Mouse (Mus musculus): ENCODE measurements around the gene Lrrc15. TPM values are rescaled to one million over a fixed set of nuclear protein-coding genes. Genes with fewer than 3 reads are reported as not detected.
A peak's percentile ranks its signal among the peaks of the same experiment; 100 is the strongest.

The Lrrc15 gene
- polyA plus RNA-seq, 1 experiment from 2014 or later = 1.1 TPM

- Histone ChIP-seq H3K4me2 (replicated peaks) (no peak overlapping the region), H3K4me1 (peaks cover 36% of the 10 kb centered on the region)
- WGBS = 44% methylated on average over 12 of the region's 12 CpGs
Measured at GRCm38 (mm10) chr16:30234636-30235546, 48.2 kb downstream of the Lrrc15 start.

GRCm38 (mm10) chr16:30234077-30234476 lies 49.0 kb downstream of the Lrrc15 start:
- no peak overlapping the region for H3K27ac ChIP-seq
- H3K4me3 ChIP-seq = no peak overlapping the region
- H3K9me3 ChIP-seq = no peaks in the 10 kb centered on the region
- no peak for ATAC-seq (ENCODE audit: insufficient number of reproducible peaks, insufficient read depth, low FRiP score, low TSS enrichment)
- H3K36me3 ChIP-seq = no peaks in the 10 kb centered on the region
- H3K27me3 ChIP-seq = no peaks in the 10 kb centered on the region
- 32% methylated on average over 8 of the region's 8 CpGs for WGBS
- no peak overlapping the region for H3K4me2 ChIP-seq (replicated peaks)
- no peak overlapping the region for H3K9ac ChIP-seq
- peaks cover 36% of the 10 kb centered on the region for H3K4me1 ChIP-seq

More at GRCm38 (mm10) chr16:30234636-30235546, 48.2 kb downstream of the Lrrc15 start:
- Histone ChIP-seq H3K9ac (no peak overlapping the region), H3K36me3 (no peaks in the 10 kb centered on the region), H3K4me3 (no peak overlapping the region), H3K9me3 (no peaks in the 10 kb centered on the region), H3K27ac (peak overlapping the region; percentile 87; the same call in 1 of the 2 replicates), H3K27me3 (no peaks in the 10 kb centered on the region)
- ATAC-seq (ENCODE audit: insufficient number of reproducible peaks, insufficient read depth, low FRiP score, low TSS enrichment) = no peak

GRCm38 (mm10) chr16:30231882-30232604 lies 51.0 kb downstream of the Lrrc15 start:
- Histone ChIP-seq H3K4me2 (replicated peaks) (no peak overlapping the region), H3K9me3 (no peaks in the 10 kb centered on the region), H3K4me1 (peaks cover 35% of the 10 kb centered on the region), H3K27ac (peak overlapping the region; percentile 71), H3K9ac (no peak overlapping the region), H3K36me3 (no peaks in the 10 kb centered on the region), H3K27me3 (no peaks in the 10 kb centered on the region), H3K4me3 (no peak overlapping the region)
- ATAC-seq (ENCODE audit: insufficient number of reproducible peaks, insufficient read depth, low FRiP score, low TSS enrichment) = no peak
- WGBS = 26% methylated on average over 13 of the region's 13 CpGs

GRCm38 (mm10) chr16:30227352-30227751 lies 55.7 kb downstream of the Lrrc15 start:
- Histone ChIP-seq H3K4me3 (no peak overlapping the region), H3K27me3 (no peaks in the 10 kb centered on the region), H3K4me1 (peaks cover 12% of the 10 kb centered on the region), H3K9ac (no peak overlapping the region), H3K36me3 (no peaks in the 10 kb centered on the region), H3K4me2 (replicated peaks) (no peak overlapping the region), H3K9me3 (no peaks in the 10 kb centered on the region), H3K27ac (no peak overlapping the region)
- ATAC-seq (ENCODE audit: insufficient number of reproducible peaks, insufficient read depth, low FRiP score, low TSS enrichment) = no peak
- 50% methylated on average over 7 of the region's 7 CpGs for WGBS

GRCm38 (mm10) chr16:30221161-30221782 lies 61.8 kb downstream of the Lrrc15 start:
- Histone ChIP-seq H3K27me3 (0 out of 2 replicates have a peak, but pooled peaks cover 2% of the 10 kb centered on the region), H3K4me3 (no peak overlapping the region), H3K9me3 (no peaks in the 10 kb centered on the region), H3K36me3 (no peaks in the 10 kb centered on the region), H3K4me2 (replicated peaks) (no peak overlapping the region), H3K4me1 (no peaks in the 10 kb centered on the region), H3K9ac (no peak overlapping the region), H3K27ac (no peak overlapping the region)
- WGBS = 89% methylated on average over 13 of the region's 13 CpGs
- no peak for ATAC-seq (ENCODE audit: insufficient number of reproducible peaks, insufficient read depth, low FRiP score, low TSS enrichment)

Other genes starting within 250 kb of the Lrrc15 start
- gene Hes1, start 218.9 kb downstream of the Lrrc15 start, polyA plus RNA-seq (2016; fragmentation: Nextera tagmentation; extraction: Ambion mirVana) = 64.0 and 65.2 TPM in 2 replicates
- gene Cpn2, start 15.8 kb downstream of the Lrrc15 start, polyA plus RNA-seq (2016; fragmentation: Nextera tagmentation; extraction: Ambion mirVana) = not detected in 2 replicates
- gene Gp5, start 27.5 kb upstream of the Lrrc15 start, polyA plus RNA-seq (2016; fragmentation: Nextera tagmentation; extraction: Ambion mirVana) = 1.7 and 1.9 TPM in 2 replicates
- gene Atp13a3, start 122.7 kb upstream of the Lrrc15 start, polyA plus RNA-seq (2016; fragmentation: Nextera tagmentation; extraction: Ambion mirVana) = 13.1 and 15.2 TPM in 2 replicates